Mouse (Mus musculus): ENCODE data around the gene Ttc32.

DNA sequence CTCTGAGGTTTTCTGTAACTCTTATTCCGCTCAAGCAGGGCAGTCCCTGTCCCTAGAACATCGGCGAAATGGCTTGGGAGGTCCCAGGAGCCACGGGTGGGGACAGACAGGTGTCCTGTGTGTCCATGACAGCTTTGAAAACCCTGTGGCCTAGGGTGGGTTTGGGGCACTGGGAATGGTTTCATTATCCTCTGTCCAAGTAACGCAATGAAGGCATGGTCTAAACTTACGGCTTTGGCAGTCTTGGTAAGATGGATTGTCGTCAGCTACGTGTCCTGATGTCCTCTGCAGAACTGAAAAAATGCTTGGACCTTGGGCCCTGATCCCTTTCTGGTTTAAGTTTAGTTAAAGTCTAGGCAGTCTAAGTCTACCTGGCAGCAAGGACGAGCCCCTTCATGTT lies 30.2 kb downstream of the Ttc32 start:
- no peak for TF ChIP-seq POLR2A (IDR thresholded peaks at IDR 0.05; ENCODE audit: borderline replicate concordance, extremely low read depth, low read depth, low read length)
- TF ChIP-seq CTCF (IDR thresholded peaks at IDR 0.05; ENCODE audit: insufficient read depth, low read length) = no peak
